Mouse (Mus musculus) small intestine, adult 2 months (tissue): Measurements from ENCODE around the gene Foxb1.

Experiments used
- CTCF ChIP-seq: fragments of 200-500 bp; IDR thresholded peaks from 2 replicates; pipeline ENCODE4 v1.5.1; 2012; ENCODE audit warnings: low read depth, mild to moderate bottlenecking, control low read depth, inconsistent platforms, low read length, moderate library complexity, mixed read lengths; ENCODE audit not compliant: insufficient replicate concordance, insufficient read length; ENCODE audit errors: extremely low read depth
- POLR2A ChIP-seq: fragments of 200-500 bp; IDR thresholded peaks from 2 replicates; pipeline ENCODE4 v1.6.1; 2012; ENCODE audit warnings: low read depth, mild to moderate bottlenecking, control low read depth, inconsistent platforms, low read length, moderate library complexity

GRCm38 (mm10) chr9:69762703-69763102, 2.0 kb upstream of the Foxb1 start:
- no peak for TF ChIP-seq POLR2A
- TF ChIP-seq CTCF: no peak
